Mouse (Mus musculus): ENCODE results near the gene Serpine1.

- no peak for TF ChIP-seq CTCF (IDR thresholded peaks at IDR 0.05; ENCODE audit: insufficient read depth, low read length)
- TF ChIP-seq POLR2A (IDR thresholded peaks at IDR 0.05; ENCODE audit: borderline replicate concordance, extremely low read depth, low read depth, low read length) = no peak
These were observed 41.7 kb downstream of the Serpine1 start for GRCm38 (mm10) chr5:137030416-137030810.
